Mouse (Mus musculus) adrenal gland, postnatal 25 days (tissue): ENCODE measurements around the gene Olfr91. TPM values are rescaled to one million over a fixed set of nuclear protein-coding genes. Genes with fewer than 3 reads are reported as not detected.
"Not testable (repeated sequence)": the region's sequence is repeated elsewhere in the genome, so short reads cannot be mapped to it uniquely, and the experiment has no call there.

Experiments
- DNase-seq: peaks from one replicate; pipeline ENCODE4 v3.0.0; 2021; ENCODE audit warnings: mixed read lengths
- long read RNA-seq: library from polyadenylated mRNA; stranded (forward); transcript quantifications from one replicate; pipeline ENCODE4 v2.0.0, GENCODE M21; 2021
- total RNA-seq: library from RNA; stranded (reverse); gene quantifications from 2 replicates; pipeline ENCODE4 v1.2.3, GENCODE M21; 2021

Olfr91 gene
- not detected in 2 replicates for total RNA-seq
- long read RNA-seq, result 0 reads

- DNase-seq, result no peak
Observed at GRCm38 (mm10) chr17:37098178-37098577, at the start of gene Olfr91. Olfr91 (minus strand) TSS chr17:37098278.

DNA sequence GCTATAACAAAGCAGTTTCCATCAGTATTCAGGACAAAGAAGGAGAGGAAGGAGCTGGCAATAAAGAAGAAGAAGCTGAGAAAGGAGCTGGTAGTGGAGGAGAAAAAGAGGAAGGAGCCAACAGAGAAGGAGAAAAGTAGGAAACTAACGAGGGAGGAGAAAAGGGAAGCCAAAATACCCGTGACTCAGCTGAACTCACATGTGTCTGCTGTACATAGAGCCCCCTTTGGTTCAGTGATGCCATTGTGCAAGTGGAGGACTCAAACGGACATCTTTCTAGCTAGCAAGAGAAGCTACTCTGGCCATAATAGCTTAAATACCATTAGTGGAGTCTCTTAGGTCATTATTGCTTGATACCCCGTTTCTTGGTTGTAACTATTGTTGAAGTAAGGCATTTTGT is 33.3 kb upstream of the Olfr91 start:
- DNase-seq, result not testable (repeated sequence)

- DNase-seq, result no peak
Observed at GRCm38 (mm10) chr17:37119988-37120387, 21.9 kb upstream of the Olfr91 start, which contains the start of gene Olfr92. Olfr92 (minus strand) TSS chr17:37120088.

- no peak for DNase-seq
Observed at GRCm38 (mm10) chr17:37093289-37093688, 4.8 kb downstream of the Olfr91 start.

- no peak for DNase-seq
Observed at GRCm38 (mm10) chr17:37092198-37092597, 5.9 kb downstream of the Olfr91 start.

DNA sequence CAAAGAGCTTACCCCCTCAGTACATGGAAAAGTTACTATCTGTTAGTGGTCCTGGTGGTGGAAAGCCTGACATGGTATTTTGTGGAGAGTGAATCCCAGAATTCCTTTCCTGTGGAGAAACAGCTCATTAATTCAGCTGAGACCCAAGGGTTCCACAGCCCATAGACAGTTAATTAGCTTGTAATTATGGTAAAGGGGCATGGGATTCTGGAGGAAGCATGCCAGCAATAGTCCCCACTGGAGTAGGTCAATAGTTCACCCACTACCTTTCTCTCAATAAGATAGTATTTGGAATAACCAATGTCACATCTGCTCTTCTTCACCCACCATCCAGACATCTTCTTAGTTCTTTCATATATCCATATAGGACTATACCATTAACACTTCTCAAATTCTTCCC is 9.7 kb downstream of the Olfr91 start, which contains the start of gene Olfr90:
TSS of gene Olfr90 (minus strand) at position 101 of the 400 bp plus-strand sequence.
- no peak for DNase-seq

DNA sequence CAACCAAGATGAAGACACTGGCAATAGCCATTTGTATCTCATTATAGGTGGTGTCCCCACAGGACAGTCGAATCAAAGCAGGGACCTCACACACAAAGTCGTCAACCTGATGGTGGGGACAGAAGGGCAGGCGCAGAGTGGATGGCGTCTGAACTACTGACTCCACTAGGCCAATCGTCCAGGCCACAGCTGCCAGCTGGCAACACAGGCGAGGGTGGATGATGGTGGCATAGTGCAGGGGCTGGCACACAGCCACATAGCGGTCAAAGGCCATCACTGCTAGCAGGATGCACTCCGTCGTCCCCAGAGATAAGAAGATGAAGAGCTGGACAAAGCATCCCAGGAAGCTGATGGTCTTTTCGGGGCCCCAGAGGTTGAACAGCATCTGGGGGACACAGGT is 12.5 kb downstream of the Olfr91 start:
- DNase-seq, result no peak

- no peak for DNase-seq
Observed at GRCm38 (mm10) chr17:37084632-37085031, 13.4 kb downstream of the Olfr91 start.

DNA sequence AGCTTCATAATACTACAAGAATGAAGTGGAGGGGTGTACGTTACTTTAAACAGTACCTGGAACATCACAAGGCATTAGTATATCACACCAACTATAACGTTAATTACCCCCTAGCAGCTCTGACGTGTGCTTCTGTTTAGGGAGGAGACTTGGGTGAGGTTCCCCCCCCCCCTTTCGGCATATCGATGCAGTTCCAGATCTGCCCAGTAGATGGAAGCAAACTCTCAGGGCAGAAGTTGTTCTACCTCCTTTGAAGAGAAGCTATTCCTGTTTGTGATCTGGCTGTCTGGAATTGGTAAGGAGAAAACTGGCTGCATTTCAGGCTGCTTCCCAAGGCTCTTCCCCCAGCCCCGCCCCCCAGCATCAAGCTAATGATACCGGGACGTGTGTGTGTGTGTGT is 14.8 kb downstream of the Olfr91 start:
- DNase-seq, result peak; percentile 47

DNA sequence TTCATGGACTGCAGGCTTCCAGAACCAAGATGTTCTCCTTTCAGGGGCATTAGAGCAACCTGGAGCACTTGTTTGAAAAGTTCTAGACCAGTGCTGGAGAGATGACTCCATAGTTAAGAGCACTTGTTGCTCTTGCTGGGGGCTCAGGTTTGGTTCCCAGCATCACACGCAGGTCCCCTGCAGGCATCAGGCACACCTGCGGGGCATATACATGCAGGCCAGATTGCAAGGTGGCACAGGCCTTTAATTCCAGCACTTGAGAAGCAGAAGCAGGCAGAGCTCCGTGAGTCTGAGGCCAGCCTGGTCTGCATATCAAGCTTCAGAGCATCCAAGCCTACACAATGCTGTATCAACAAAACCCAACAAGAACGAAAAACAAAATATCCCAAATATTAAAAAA is 16.4 kb downstream of the Olfr91 start:
- no peak for DNase-seq

DNA sequence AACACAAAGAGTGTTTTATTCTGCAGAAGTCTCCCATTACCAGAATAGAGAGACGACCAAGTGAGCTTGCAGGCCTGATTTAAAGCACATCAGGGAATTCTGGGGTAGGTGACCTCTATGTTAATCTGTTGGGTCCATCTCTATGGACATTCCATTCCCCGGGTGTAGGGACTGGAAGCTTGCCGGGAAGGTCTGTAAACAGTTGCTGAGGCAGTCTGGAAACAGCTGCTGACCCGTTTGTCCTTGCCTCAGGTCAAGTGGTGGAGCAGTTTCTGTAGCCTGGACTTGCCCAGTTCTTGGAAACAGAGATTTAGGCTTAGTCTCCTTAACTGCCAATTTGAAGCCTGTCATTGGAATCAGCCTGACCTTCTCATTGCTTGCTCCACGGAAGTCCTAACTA is 18.0 kb downstream of the Olfr91 start:
- DNase-seq, result no peak

GRCm38 (mm10) chr17:37078990-37079389 is 19.1 kb downstream of the Olfr91 start:
- DNase-seq, result no peak

GRCm38 (mm10) chr17:37078193-37078592 is 19.9 kb downstream of the Olfr91 start:
- no peak for DNase-seq

DNA sequence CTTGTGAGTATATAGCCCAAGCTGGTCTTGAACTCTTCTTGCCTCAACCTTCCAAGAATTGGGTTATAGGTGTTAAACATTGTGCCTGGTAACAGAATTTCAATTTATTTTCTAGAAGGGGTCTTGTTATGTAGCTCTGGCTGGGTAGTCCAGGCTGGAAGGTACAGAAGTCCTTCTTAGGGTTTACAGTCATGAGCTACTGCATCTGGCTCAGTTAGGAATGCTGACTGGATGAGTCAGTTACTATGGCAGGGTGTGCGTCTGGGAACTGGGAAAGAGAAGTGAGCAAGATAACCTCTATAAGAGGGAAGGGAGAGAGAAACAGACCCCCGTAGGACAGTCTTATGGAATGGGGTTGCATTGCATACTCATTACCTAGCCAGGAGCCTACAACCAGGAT is 22.3 kb downstream of the Olfr91 start:
- DNase-seq, result no peak

GRCm38 (mm10) chr17:37075181-37075580 is 22.9 kb downstream of the Olfr91 start:
- no peak for DNase-seq

DNA sequence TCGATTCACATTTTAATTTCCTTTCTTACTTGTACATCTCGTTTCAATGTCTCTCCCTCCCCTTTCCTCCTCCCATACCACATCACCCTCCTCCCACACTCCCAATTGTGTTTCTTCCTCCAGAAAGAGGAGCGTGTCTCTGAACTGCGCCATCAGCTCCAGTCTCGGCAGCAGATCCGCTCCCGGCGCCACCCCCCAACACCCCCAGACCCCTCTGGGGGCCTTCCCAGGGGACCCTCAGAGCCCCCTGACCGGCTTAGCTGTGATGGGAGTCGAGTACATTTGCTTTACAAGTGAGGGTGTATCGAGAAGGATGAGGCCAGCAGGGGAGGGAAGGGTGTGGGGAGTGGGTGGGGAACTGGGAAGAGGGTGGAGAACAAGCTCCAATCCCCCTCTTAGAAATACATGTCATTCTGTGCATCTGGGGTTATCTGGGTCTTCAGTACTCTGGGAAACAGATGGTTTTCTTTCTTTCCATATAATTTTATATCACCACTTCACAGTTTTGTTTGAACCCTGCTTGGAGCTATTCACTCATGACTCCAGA is 25.3 kb downstream of the Olfr91 start:
- no peak for DNase-seq

- no peak for DNase-seq
Observed at GRCm38 (mm10) chr17:37072080-37072729, 25.9 kb downstream of the Olfr91 start.

DNA sequence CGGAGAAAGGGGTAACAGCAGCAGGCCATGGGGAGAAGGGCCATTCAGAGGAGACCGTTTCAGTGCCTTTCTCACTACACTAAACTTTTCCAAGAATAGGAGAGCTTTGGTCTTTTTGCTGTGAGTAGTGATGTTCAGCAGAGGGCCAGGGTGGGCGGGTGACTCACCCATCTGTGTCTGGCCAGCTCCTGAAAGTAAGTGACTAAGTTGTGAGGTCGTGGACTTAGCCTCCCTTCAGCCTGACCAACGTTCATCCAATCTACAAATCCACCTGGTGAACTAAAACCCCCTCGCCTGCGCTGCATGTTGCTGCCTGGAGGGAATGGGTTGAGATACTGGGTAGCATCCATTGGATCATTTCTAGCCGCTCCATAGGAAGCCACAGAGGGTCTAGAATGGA is 28.0 kb downstream of the Olfr91 start:
- DNase-seq, result no peak

DNA sequence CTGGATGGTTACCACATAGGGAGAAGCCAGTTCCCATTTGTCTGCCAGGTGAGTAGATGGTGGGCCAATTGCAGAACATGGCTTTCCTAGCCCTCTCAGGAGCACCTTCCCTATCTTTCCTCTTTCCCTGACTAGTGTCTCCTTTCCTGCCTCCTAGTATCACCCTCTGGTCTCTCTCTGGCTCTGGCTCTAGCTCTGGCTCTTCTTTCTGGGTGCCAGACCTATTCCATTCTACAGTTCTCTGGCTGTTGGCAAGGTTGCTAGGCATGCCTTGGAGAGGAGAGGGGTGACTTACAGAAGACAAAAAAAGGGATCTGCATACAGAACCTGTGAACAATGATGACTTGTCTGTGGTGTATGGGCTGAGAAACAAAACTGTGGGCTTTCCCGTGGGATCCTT is 30.2 kb downstream of the Olfr91 start:
- no peak for DNase-seq

GRCm38 (mm10) chr17:37065993-37066392 is 32.1 kb downstream of the Olfr91 start:
- DNase-seq, result no peak

DNA sequence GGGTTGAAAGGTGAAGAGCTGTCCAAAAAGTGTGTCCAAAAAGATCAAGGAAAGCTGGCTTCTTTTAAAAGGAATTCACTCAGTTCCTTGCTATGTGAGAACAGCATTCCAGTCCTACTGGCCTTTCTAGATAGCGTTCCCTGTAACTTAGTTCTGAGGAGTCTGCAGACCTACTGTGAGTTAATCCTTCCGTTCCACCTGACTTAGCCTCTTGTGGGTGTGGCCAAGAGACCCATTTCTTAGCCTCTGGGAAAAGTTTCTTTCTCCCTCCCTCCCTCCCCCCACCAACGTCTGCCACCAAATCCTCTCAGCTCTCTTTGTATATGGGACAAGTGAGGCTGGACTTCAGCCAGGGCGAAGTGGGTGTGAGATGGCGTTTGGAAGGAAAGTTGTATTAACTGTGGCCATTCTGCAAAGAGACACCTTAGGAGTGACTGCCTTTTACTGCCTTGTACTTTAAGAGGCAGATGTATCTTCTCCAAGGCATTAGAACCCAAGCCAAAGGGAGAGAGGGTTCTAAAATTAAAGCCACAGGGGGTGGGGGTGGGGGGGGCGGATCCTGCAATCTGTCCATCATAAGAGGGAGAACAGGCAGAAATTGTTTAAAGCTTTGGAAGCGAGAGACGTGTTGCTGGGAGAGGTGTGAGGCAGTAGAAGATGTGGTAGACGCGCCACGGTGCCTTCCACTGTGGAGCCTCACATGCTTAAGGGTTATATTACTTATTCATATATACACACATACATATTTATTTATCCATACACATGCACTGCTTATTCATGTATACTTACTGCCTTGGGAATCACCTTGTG is 34.2 kb downstream of the Olfr91 start:
- no peak for DNase-seq

GRCm38 (mm10) chr17:37063063-37063462 is 35.0 kb downstream of the Olfr91 start:
- no peak for DNase-seq

DNA sequence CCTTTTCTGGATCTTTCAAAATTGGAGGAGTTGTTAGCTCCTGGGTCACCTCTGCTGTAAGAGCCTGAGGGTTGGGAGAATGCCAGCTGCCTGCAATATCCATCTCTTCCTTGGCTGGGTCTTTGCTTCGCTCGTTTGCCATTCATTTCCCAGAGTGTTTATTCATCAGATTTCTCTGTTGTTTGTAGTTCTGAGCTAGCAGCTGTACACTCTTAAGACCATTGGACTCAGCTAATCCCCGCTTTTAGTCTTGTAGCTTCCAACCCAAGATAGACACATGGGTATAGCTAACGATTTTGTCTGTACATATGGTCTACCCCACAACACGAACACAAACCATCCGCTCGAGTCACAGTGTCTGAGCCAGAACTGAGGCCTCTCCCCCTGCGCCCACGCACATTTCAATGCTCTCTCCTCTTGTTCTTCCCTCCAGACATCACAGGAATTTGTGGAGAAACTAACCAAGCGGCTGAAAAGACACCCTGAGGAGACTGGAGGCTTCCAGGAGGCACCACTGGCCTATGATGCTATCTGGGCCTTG is 35.9 kb downstream of the Olfr91 start:
- DNase-seq, result no peak
